Mouse (Mus musculus): ENCODE measurements around the gene Fstl3. TPM values are rescaled to one million over a fixed set of nuclear protein-coding genes. Genes with fewer than 3 reads are reported as not detected.

The Fstl3 gene
- polyA plus RNA-seq, 1 experiment from 2014 or later, result 21.9 TPM

- no peak for ATAC-seq (ENCODE audit: insufficient number of reproducible peaks, low FRiP score)
- Histone ChIP-seq H3K4me2 (no peak overlapping the region), H3K4me1 (replicated peaks) (no peaks in the 10 kb centered on the region; the same call in 1 of the 2 replicates), H3K36me3 (peaks cover 48% of the 10 kb centered on the region), H3K27ac (ENCODE audit: poor library complexity, severe bottlenecking) (no peak overlapping the region), H3K9ac (no peak overlapping the region), H3K9me3 (replicated peaks) (no peaks in the 10 kb centered on the region), H3K4me3 (no peak overlapping the region), H3K27me3 (replicated peaks) (no peaks in the 10 kb centered on the region)
- WGBS, result 86% methylated on average over 12 of the region's 12 CpGs
Measured at GRCm38 (mm10) chr10:79815671-79816494, 38.8 kb downstream of the Fstl3 start.

GRCm38 (mm10) chr10:79817111-79817510 is 40.0 kb downstream of the Fstl3 start:
- no peak overlapping the region for H3K4me3 ChIP-seq
- H3K36me3 ChIP-seq, result peaks cover 47% of the 10 kb centered on the region
- H3K4me1 ChIP-seq (replicated peaks), result peaks cover 3% of the 10 kb centered on the region
- H3K27me3 ChIP-seq (replicated peaks), result no peaks in the 10 kb centered on the region
- ATAC-seq (ENCODE audit: insufficient number of reproducible peaks, low FRiP score), result no peak
- WGBS, result 74% methylated on average over 2 of the region's 2 CpGs
- H3K4me2 ChIP-seq, result no peak overlapping the region
- H3K9ac ChIP-seq, result no peak overlapping the region
- no peak overlapping the region for H3K27ac ChIP-seq (ENCODE audit: poor library complexity, severe bottlenecking)
- no peaks in the 10 kb centered on the region for H3K9me3 ChIP-seq (replicated peaks)

GRCm38 (mm10) chr10:79818225-79818624 is 41.2 kb downstream of the Fstl3 start:
- H3K36me3 ChIP-seq, result peaks cover 43% of the 10 kb centered on the region

GRCm38 (mm10) chr10:79819606-79820005 is 42.5 kb downstream of the Fstl3 start:
- H3K36me3 ChIP-seq, result peaks cover 43% of the 10 kb centered on the region
- H3K27ac ChIP-seq (ENCODE audit: poor library complexity, severe bottlenecking), result no peak overlapping the region
- H3K4me2 ChIP-seq, result no peak overlapping the region
- peaks cover 25% of the 10 kb centered on the region for H3K4me1 ChIP-seq (replicated peaks)
- WGBS, result 88% methylated on average over 17 of the region's 17 CpGs
- no peak overlapping the region for H3K4me3 ChIP-seq
- 0 out of 2 replicates have a peak, but pooled peaks have one; percentile 12 for ATAC-seq (ENCODE audit: insufficient number of reproducible peaks, low FRiP score)
- no peaks in the 10 kb centered on the region for H3K9me3 ChIP-seq (replicated peaks)
- no peak overlapping the region for H3K9ac ChIP-seq
- no peaks in the 10 kb centered on the region for H3K27me3 ChIP-seq (replicated peaks)

More at GRCm38 (mm10) chr10:79818225-79818624, 41.2 kb downstream of the Fstl3 start:
- H3K4me3 ChIP-seq, result no peak overlapping the region
- H3K9ac ChIP-seq, result no peak overlapping the region
- no peaks in the 10 kb centered on the region for H3K27me3 ChIP-seq (replicated peaks)
- H3K4me1 ChIP-seq (replicated peaks), result peaks cover 14% of the 10 kb centered on the region
- H3K4me2 ChIP-seq, result no peak overlapping the region
- ATAC-seq (ENCODE audit: insufficient number of reproducible peaks, low FRiP score), result no peak
- no peak overlapping the region for H3K27ac ChIP-seq (ENCODE audit: poor library complexity, severe bottlenecking)
- WGBS, result 70% methylated on average over 4 of the region's 4 CpGs
- no peaks in the 10 kb centered on the region for H3K9me3 ChIP-seq (replicated peaks)

GRCm38 (mm10) chr10:79820277-79820676 is 43.2 kb downstream of the Fstl3 start:
- Histone ChIP-seq H3K27me3 (replicated peaks) (no peaks in the 10 kb centered on the region), H3K9ac (no peak overlapping the region), H3K4me1 (replicated peaks) (peaks cover 27% of the 10 kb centered on the region), H3K4me2 (no peak overlapping the region), H3K9me3 (replicated peaks) (no peaks in the 10 kb centered on the region), H3K27ac (ENCODE audit: poor library complexity, severe bottlenecking) (no peak overlapping the region), H3K4me3 (no peak overlapping the region), H3K36me3 (peaks cover 40% of the 10 kb centered on the region)
- ATAC-seq (ENCODE audit: insufficient number of reproducible peaks, low FRiP score), result no peak
- 79% methylated on average over 8 of the region's 8 CpGs for WGBS

GRCm38 (mm10) chr10:79820782-79821181 is 43.7 kb downstream of the Fstl3 start, which contains the start of gene Misp:
Gene Misp (plus strand): TSS chr10:79820989.
- 70% methylated on average over 11 of the region's 11 CpGs for WGBS
- H3K27ac ChIP-seq (ENCODE audit: poor library complexity, severe bottlenecking), result no peak within 1 kb of the TSS
- H3K9me3 ChIP-seq (replicated peaks), result no peaks in the 10 kb centered on the region
- peaks cover 35% of the 10 kb centered on the region for H3K36me3 ChIP-seq
- H3K9ac ChIP-seq, result no peak within 1 kb of the TSS
- H3K27me3 ChIP-seq (replicated peaks), result no peaks in the 10 kb centered on the region
- H3K4me1 ChIP-seq (replicated peaks), result peaks cover 27% of the 10 kb centered on the region
- ATAC-seq (ENCODE audit: insufficient number of reproducible peaks, low FRiP score), result no peak
- no peak within 1 kb of the TSS for H3K4me3 ChIP-seq
- no peak within 1 kb of the TSS for H3K4me2 ChIP-seq

- Histone ChIP-seq H3K9me3 (replicated peaks) (no peaks in the 10 kb centered on the region), H3K4me1 (replicated peaks) (peaks cover 27% of the 10 kb centered on the region), H3K4me2 (no peak overlapping the region), H3K4me3 (no peak overlapping the region), H3K27me3 (replicated peaks) (no peaks in the 10 kb centered on the region; the same call in 1 of the 2 replicates), H3K36me3 (peaks cover 29% of the 10 kb centered on the region), H3K9ac (no peak overlapping the region), H3K27ac (ENCODE audit: poor library complexity, severe bottlenecking) (no peak overlapping the region)
- ATAC-seq (ENCODE audit: insufficient number of reproducible peaks, low FRiP score), result no peak
- WGBS, result 86% methylated on average over 12 of the region's 12 CpGs
Measured at GRCm38 (mm10) chr10:79821731-79822130, 44.7 kb downstream of the Fstl3 start.

GRCm38 (mm10) chr10:79822372-79822771 is 45.3 kb downstream of the Fstl3 start:
- no peak overlapping the region for H3K27ac ChIP-seq (ENCODE audit: poor library complexity, severe bottlenecking)
- 47% methylated on average over 16 of the region's 17 CpGs for WGBS
- H3K27me3 ChIP-seq (replicated peaks), result no peaks in the 10 kb centered on the region; the same call in 1 of the 2 replicates
- H3K4me3 ChIP-seq, result no peak overlapping the region
- no peaks in the 10 kb centered on the region for H3K9me3 ChIP-seq (replicated peaks)
- 0 out of 2 replicates have a peak overlapping the region, but pooled peaks have one; percentile 24 for H3K9ac ChIP-seq
- H3K4me1 ChIP-seq (replicated peaks), result peaks cover 27% of the 10 kb centered on the region
- ATAC-seq (ENCODE audit: insufficient number of reproducible peaks, low FRiP score), result no peak
- H3K4me2 ChIP-seq, result no peak overlapping the region
- peaks cover 26% of the 10 kb centered on the region for H3K36me3 ChIP-seq

GRCm38 (mm10) chr10:79823011-79823410 is 45.9 kb downstream of the Fstl3 start:
- Histone ChIP-seq H3K4me3 (no peak overlapping the region), H3K9ac (no peak overlapping the region), H3K9me3 (replicated peaks) (no peaks in the 10 kb centered on the region), H3K27me3 (replicated peaks) (no peaks in the 10 kb centered on the region; the same call in 1 of the 2 replicates), H3K36me3 (peaks cover 25% of the 10 kb centered on the region), H3K4me1 (replicated peaks) (peaks cover 27% of the 10 kb centered on the region), H3K27ac (ENCODE audit: poor library complexity, severe bottlenecking) (no peak overlapping the region), H3K4me2 (no peak overlapping the region)
- no peak for ATAC-seq (ENCODE audit: insufficient number of reproducible peaks, low FRiP score)
- WGBS, result 65% methylated on average over 6 of the region's 6 CpGs

GRCm38 (mm10) chr10:79824413-79824812 is 47.3 kb downstream of the Fstl3 start:
- H3K9ac ChIP-seq, result no peak overlapping the region
- WGBS, result 40% methylated on average over 6 of the region's 6 CpGs
- H3K4me2 ChIP-seq, result 0 out of 2 replicates have a peak overlapping the region, but pooled peaks have one; percentile 11

GRCm38 (mm10) chr10:79831583-79831982 is 54.5 kb downstream of the Fstl3 start:
- no peak overlapping the region for H3K4me3 ChIP-seq
- WGBS, result 84% methylated on average over 3 of the region's 3 CpGs
- no peak overlapping the region for H3K9ac ChIP-seq
- H3K27me3 ChIP-seq (replicated peaks), result no peaks in the 10 kb centered on the region; the same call in 1 of the 2 replicates
- ATAC-seq (ENCODE audit: insufficient number of reproducible peaks, low FRiP score), result no peak
- no peaks in the 10 kb centered on the region for H3K36me3 ChIP-seq
- H3K4me1 ChIP-seq (replicated peaks), result peaks cover 6% of the 10 kb centered on the region; the same call in 1 of the 2 replicates
- no peak overlapping the region for H3K4me2 ChIP-seq
- no peak overlapping the region for H3K27ac ChIP-seq (ENCODE audit: poor library complexity, severe bottlenecking)
- H3K9me3 ChIP-seq (replicated peaks), result no peaks in the 10 kb centered on the region

More at GRCm38 (mm10) chr10:79824413-79824812, 47.3 kb downstream of the Fstl3 start:
- Histone ChIP-seq H3K9me3 (replicated peaks) (no peaks in the 10 kb centered on the region), H3K4me3 (no peak overlapping the region), H3K27me3 (replicated peaks) (no peaks in the 10 kb centered on the region; the same call in 1 of the 2 replicates), H3K27ac (ENCODE audit: poor library complexity, severe bottlenecking) (peak overlapping the region; percentile 32; the same call in 1 of the 2 replicates), H3K36me3 (peaks cover 11% of the 10 kb centered on the region), H3K4me1 (replicated peaks) (peaks cover 27% of the 10 kb centered on the region)
- peak; percentile 44 for ATAC-seq (ENCODE audit: insufficient number of reproducible peaks, low FRiP score)

Measured in heart, embryonic 12.5 days (tissue).